In genomic region chr3:52897665-52898064, GRCm38 (mm10) we compare ENCODE assay signal across 13 mouse cellular contexts.
DNase-seq lines count a peak whose midpoint lies in the region; ATAC-seq and TF ChIP-seq lines count a peak whose summit lies in the region.
"Had no signal": no experiment of that assay in that cellular context is flagged by ENCODE, and none has a peak within 500 bp of the region (broad histone marks: within the 10 kb centered on the region; RNA-seq: fewer than 3 reads in every experiment).

No protein-coding gene starts in this region.

- no peak overlapping the region for H3K4me2 ChIP-seq in lung, embryonic 14.5 days
- no peak overlapping the region for H3K4me2 ChIP-seq in heart, embryonic 11.5 days
- H3K4me2 ChIP-seq in liver, postnatal 0 days (ENCODE audit: low read depth, low read length) = no peak overlapping the region
- H3K4me2 ChIP-seq in forebrain, embryonic 11.5 days (ENCODE audit: low read depth, low read length, severe bottlenecking) = no peak overlapping the region
- H3K4me2 ChIP-seq: hindbrain, embryonic 14.5 days; neural tube, embryonic 13.5 days had no signal

- WGBS in lung, embryonic 14.5 days = 31% methylated on average over 4 of the region's 4 CpGs
- 31% methylated on average over 4 of the region's 4 CpGs for WGBS in lung, adult 2 months
- 20% methylated on average over 4 of the region's 4 CpGs for WGBS in heart, embryonic 11.5 days (ENCODE audit: insufficient replicate concordance)
- 57% methylated on average over 4 of the region's 4 CpGs for WGBS in liver, postnatal 0 days (ENCODE audit: insufficient replicate concordance)
- 84% methylated on average over 4 of the region's 4 CpGs for WGBS in forebrain, embryonic 11.5 days

- ATAC-seq in lung, embryonic 14.5 days (ENCODE audit: insufficient read depth) = peak; percentile 69
- ATAC-seq in heart, embryonic 11.5 days (replicated peaks; ENCODE audit: insufficient number of reproducible peaks, low FRiP score, low TSS enrichment) = no peak; the same call in 1 of the 2 replicates
- ATAC-seq in liver, postnatal 0 days = no peak
- ATAC-seq in forebrain, embryonic 11.5 days (replicated peaks; ENCODE audit: low FRiP score) = no peak
- ATAC-seq: forebrain, postnatal 0 days had no signal

- no peak overlapping the region for H3K4me3 ChIP-seq in lung, embryonic 14.5 days (ENCODE audit: low read depth, low read length)
- no peak overlapping the region for H3K4me3 ChIP-seq in lung, adult 2 months (replicated peaks; ENCODE audit: extremely low read depth, low read depth, low read length)
- H3K4me3 ChIP-seq in heart, embryonic 11.5 days (ENCODE audit: low read depth, low read length) = no peak overlapping the region
- H3K4me3 ChIP-seq in liver, postnatal 0 days (ENCODE audit: low read depth, low read length) = no peak overlapping the region
- no peak overlapping the region for H3K4me3 ChIP-seq in forebrain, embryonic 11.5 days (ENCODE audit: low read depth, low read length)
- H3K4me3 ChIP-seq: neural tube, embryonic 13.5 days had no signal

- H3K9ac ChIP-seq in lung, embryonic 14.5 days = no peak overlapping the region
- no peak overlapping the region for H3K9ac ChIP-seq in heart, embryonic 11.5 days (ENCODE audit: low read depth, low read length)
- H3K9ac ChIP-seq in liver, postnatal 0 days (replicated peaks) = no peak overlapping the region
- H3K9ac ChIP-seq in forebrain, embryonic 11.5 days (ENCODE audit: low read length) = no peak overlapping the region
- H3K9ac ChIP-seq: forebrain, postnatal 0 days; hindbrain, embryonic 14.5 days; neural tube, embryonic 13.5 days had no signal

- no peaks in the 10 kb centered on the region for H3K36me3 ChIP-seq in lung, embryonic 14.5 days (ENCODE audit: insufficient read depth)
- no peaks in the 10 kb centered on the region for H3K36me3 ChIP-seq in heart, embryonic 11.5 days (ENCODE audit: control insufficient read depth, insufficient read depth, low read length)
- no peaks in the 10 kb centered on the region for H3K36me3 ChIP-seq in liver, postnatal 0 days (replicated peaks; ENCODE audit: insufficient read depth, low read length)
- H3K36me3 ChIP-seq in forebrain, embryonic 11.5 days (ENCODE audit: control insufficient read depth, insufficient read depth, low read length) = no peaks in the 10 kb centered on the region
- H3K36me3 ChIP-seq: G1E; neural tube, embryonic 13.5 days had no signal

- no peak for TF ChIP-seq POLR2A in lung, adult 2 months (IDR thresholded peaks at IDR 0.05; ENCODE audit: borderline replicate concordance, extremely low read depth, low read depth, low read length)

- peak; percentile 81 for DNase-seq in lung, embryonic 14.5 days
- no peak for DNase-seq in lung, adult 2 months
- peak; percentile 67 for DNase-seq in heart, postnatal 4 days
- DNase-seq in liver, postnatal 0 days = peak; percentile 16
- no peak for DNase-seq in frontal cortex, postnatal 36 days (ENCODE audit: low spot score in 2 of 2)
- DNase-seq in forebrain, embryonic 11.5 days (ENCODE audit: low spot score) = no peak
- DNase-seq: embryo, embryonic 11 days; forebrain, postnatal 0 days; thymus, postnatal 36 days had no signal

- H3K27ac ChIP-seq in lung, embryonic 14.5 days (ENCODE audit: low read depth) = no peak overlapping the region
- 0 out of 2 replicates have a peak overlapping the region, but pooled peaks have one; percentile 62 for H3K27ac ChIP-seq in heart, embryonic 11.5 days (ENCODE audit: low read depth, low read length)
- no peak overlapping the region for H3K27ac ChIP-seq in liver, postnatal 0 days (ENCODE audit: low read depth)
- no peak overlapping the region for H3K27ac ChIP-seq in forebrain, embryonic 11.5 days (ENCODE audit: low read depth, low read length)
- H3K27ac ChIP-seq: hindbrain, embryonic 14.5 days; neural tube, embryonic 13.5 days had no signal

- H3K9me3 ChIP-seq in lung, embryonic 14.5 days (ENCODE audit: low read depth, low read length) = no peaks in the 10 kb centered on the region
- H3K9me3 ChIP-seq in heart, embryonic 11.5 days (replicated peaks; ENCODE audit: control insufficient read depth, low read length) = no peaks in the 10 kb centered on the region
- H3K9me3 ChIP-seq in liver, postnatal 0 days (ENCODE audit: low read length) = no peaks in the 10 kb centered on the region
- H3K9me3 ChIP-seq in forebrain, embryonic 11.5 days (ENCODE audit: control insufficient read depth, low read length) = no peaks in the 10 kb centered on the region
- H3K9me3 ChIP-seq: neural tube, embryonic 13.5 days had no signal

- H3K4me1 ChIP-seq in lung, embryonic 14.5 days (ENCODE audit: insufficient read depth) = peaks cover 5% of the 10 kb centered on the region; the same call in 1 of the 2 replicates
- H3K4me1 ChIP-seq in lung, adult 2 months (ENCODE audit: control insufficient read depth, insufficient read depth, low read length) = peaks cover 11% of the 10 kb centered on the region
- no peaks in the 10 kb centered on the region; the same call in none of the 2 replicates for H3K4me1 ChIP-seq in heart, embryonic 11.5 days (ENCODE audit: control insufficient read depth, insufficient read depth, low read length)
- no peaks in the 10 kb centered on the region for H3K4me1 ChIP-seq in liver, postnatal 0 days (ENCODE audit: insufficient read depth)
- no peaks in the 10 kb centered on the region for H3K4me1 ChIP-seq in forebrain, embryonic 11.5 days (replicated peaks; ENCODE audit: control insufficient read depth, insufficient read depth, low read length)
- H3K4me1 ChIP-seq: neural tube, embryonic 13.5 days had no signal

- H3K27me3 ChIP-seq in lung, embryonic 14.5 days (ENCODE audit: insufficient read depth, low read length) = no peaks in the 10 kb centered on the region
- no peaks in the 10 kb centered on the region for H3K27me3 ChIP-seq in heart, embryonic 11.5 days (ENCODE audit: control insufficient read depth, insufficient read depth, low read length)
- no peaks in the 10 kb centered on the region for H3K27me3 ChIP-seq in liver, postnatal 0 days (ENCODE audit: insufficient read depth, low read length)
- H3K27me3 ChIP-seq in forebrain, embryonic 11.5 days (ENCODE audit: control insufficient read depth, insufficient read depth, low read length) = no peaks in the 10 kb centered on the region
- H3K27me3 ChIP-seq: neural tube, embryonic 13.5 days had no signal

- no peak for TF ChIP-seq EP300 in liver, postnatal 0 days (IDR thresholded peaks at IDR 0.05; ENCODE audit: low read depth)

- no peak for TF ChIP-seq CTCF in lung, embryonic 14.5 days (IDR thresholded peaks at IDR 0.05; ENCODE audit: low read depth)
- no peak for TF ChIP-seq CTCF in lung, adult 2 months (IDR thresholded peaks at IDR 0.05; ENCODE audit: insufficient read depth, low read length)
- no peak for TF ChIP-seq CTCF in liver, postnatal 0 days (IDR thresholded peaks at IDR 0.05; ENCODE audit: low read depth)

Comparison
In these comparisons a context has a peak if more than half of its experiments do, and no peak if none do; other contexts are left out.
1. DNase-seq: peak in lung, embryonic 14.5 days (single experiment), heart, postnatal 4 days (single experiment) and liver, postnatal 0 days (single experiment); none in lung, adult 2 months (single experiment), frontal cortex, postnatal 36 days (0 of 2) and forebrain, embryonic 11.5 days (single experiment).